Mouse (Mus musculus) forebrain, embryonic 12.5 days (tissue): ENCODE data around the gene Psen1. TPM values are rescaled to one million over a fixed set of nuclear protein-coding genes. Genes with fewer than 3 reads are reported as not detected.

Experiments used
- polyA plus RNA-seq: library from polyadenylated mRNA; unstranded; fragments of >200 nt; fragmentation: Nextera tagmentation; extraction: Ambion mirVana; gene quantifications from 2 replicates; pipeline ENCODE4 v1.2.1, GENCODE M21; 2016

Gene Psen1
- polyA plus RNA-seq, 1 experiment from 2014 or later: 67.4 TPM

Other genes starting within 250 kb of the Psen1 start
- 7.5 and 7.7 TPM in 2 replicates for gene Dpf3, start 200.4 kb upstream of the Psen1 start, polyA plus RNA-seq
- 26.4 and 33.1 TPM in 2 replicates for gene Dcaf4, start 167.7 kb upstream of the Psen1 start, polyA plus RNA-seq
- gene Zfyve1, start 90.9 kb upstream of the Psen1 start, polyA plus RNA-seq: 34.6 and 35.0 TPM in 2 replicates
- gene Rbm25, start 56.9 kb upstream of the Psen1 start, polyA plus RNA-seq: 300 and 313 TPM in 2 replicates
- gene Papln, start 75.5 kb downstream of the Psen1 start, polyA plus RNA-seq: 0.12 and 0.23 TPM in 2 replicates
- 33.2 and 33.4 TPM in 2 replicates for gene Numb, start 233.8 kb downstream of the Psen1 start, polyA plus RNA-seq